Mouse (Mus musculus) liver, embryonic 14.5 days (tissue): ENCODE measurements at regions not wholly inside any gene's neighbourhood (a gene's known extent, or its start where the extent isn't known, plus 50 kb on each side); places are given as distances from the start of the nearest gene placed in this dataset.

Source experiments
- CTCF ChIP-seq: IDR thresholded peaks from 2 replicates; pipeline ENCODE4 v1.5.1; 2016; ENCODE audit warnings: antibody characterized with exemption, low read depth, control low read depth
- EP300 ChIP-seq: IDR thresholded peaks from 2 replicates; pipeline ENCODE4 v1.6.1; 2016; ENCODE audit warnings: antibody characterized with exemption, low read depth

DNA sequence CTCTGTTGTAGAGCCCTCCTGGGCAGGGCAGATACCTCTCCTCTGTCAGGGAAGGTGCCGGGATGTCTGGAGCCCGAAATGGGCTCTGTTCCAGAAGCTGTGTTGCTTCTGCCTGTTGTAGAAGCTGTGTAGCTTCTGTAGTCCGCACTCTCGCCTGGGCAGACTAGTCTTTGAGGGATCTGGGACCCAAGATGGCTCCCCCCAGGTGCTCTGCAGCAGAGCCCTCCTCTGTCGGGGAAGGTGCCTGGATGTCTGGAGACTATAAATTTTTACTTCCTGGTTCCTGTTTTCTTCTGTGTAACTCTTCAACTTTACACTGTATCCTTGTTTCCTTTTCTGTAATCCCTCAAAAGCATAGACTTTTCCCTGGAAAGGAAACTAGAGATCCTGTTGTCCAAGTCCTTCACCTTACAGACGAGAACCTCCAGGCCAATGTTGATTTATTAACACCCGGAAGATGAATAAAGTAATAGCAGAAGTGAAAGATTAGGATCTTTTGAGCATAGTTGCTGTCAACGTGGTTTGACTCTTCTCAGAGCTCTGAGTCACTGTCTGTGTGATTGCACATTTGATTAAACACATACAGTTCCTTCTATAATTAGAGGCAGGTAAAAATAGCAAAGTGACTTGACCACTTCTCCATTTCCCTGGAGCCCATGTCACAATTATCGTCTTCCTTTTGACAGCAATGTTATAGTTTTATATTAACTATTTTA is 202.2 kb upstream of the Ptger4 start:
- TF ChIP-seq CTCF (no peak), EP300 (no peak)
